Mouse (Mus musculus) midbrain, embryonic 13.5 days (tissue): ENCODE results near the gene Tst. TPM values are rescaled to one million over a fixed set of nuclear protein-coding genes. Genes with fewer than 3 reads are reported as not detected.

Experiments
- ATAC-seq: fragments of 200-750 bp; cut with Nextera tagmentation; 2 replicates; pipeline ENCODE4 v1.8.0; 2017; ENCODE audit warnings: mild to moderate bottlenecking, moderate TSS enrichment, moderate library complexity
- H3K27ac ChIP-seq: fragments of 300-500 bp; sonication (generic); 2 replicates; pipeline ENCODE4 v1.5.1; 2015; ENCODE audit warnings: inconsistent platforms, mild to moderate bottlenecking, moderate library complexity
- H3K27me3 ChIP-seq: fragments of 300-500 bp; sonication (generic); 2 replicates; pipeline ENCODE4 v1.6.1; 2015; ENCODE audit warnings: mild to moderate bottlenecking, inconsistent platforms
- H3K36me3 ChIP-seq: fragments of 300-500 bp; sonication (generic); 2 replicates; pipeline ENCODE4 v1.6.1; 2015; ENCODE audit warnings: mild to moderate bottlenecking, inconsistent platforms
- H3K4me1 ChIP-seq: fragments of 300-500 bp; sonication (generic); replicated peaks from 2 replicates; pipeline ENCODE4 v1.6.1; 2015; ENCODE audit warnings: inconsistent platforms
- H3K4me2 ChIP-seq: fragments of 300-500 bp; sonication (generic); replicated peaks from 2 replicates; pipeline ENCODE4 v1.6.1; 2015; ENCODE audit warnings: moderate library complexity, mild to moderate bottlenecking, inconsistent platforms
- H3K4me3 ChIP-seq: fragments of 300-500 bp; sonication (generic); replicated peaks from 2 replicates; pipeline ENCODE4 v1.5.1; 2015; ENCODE audit warnings: mild to moderate bottlenecking, inconsistent platforms
- H3K9ac ChIP-seq: fragments of 300-500 bp; sonication (generic); replicated peaks from 2 replicates; pipeline ENCODE4 v1.6.1; 2015; ENCODE audit warnings: mild to moderate bottlenecking, inconsistent platforms
- H3K9me3 ChIP-seq: fragments of 300-500 bp; sonication (generic); 2 replicates; pipeline ENCODE4 v1.6.1; 2016; ENCODE audit warnings: mild to moderate bottlenecking, inconsistent platforms
- WGBS: fragments of 180-500 bp; shearing (Covaris S2); methylation state at CpG from one replicate; pipeline ENCODE4 v1.1.7; 2015; 5-methylcytosine and 5-hydroxymethylcytosine counted together
- polyA plus RNA-seq: library from polyadenylated mRNA; unstranded; fragments of >200 nt; fragmentation: Nextera tagmentation; extraction: Ambion mirVana; gene quantifications from 2 replicates; pipeline ENCODE4 v1.2.1, GENCODE M21; 2015

The Tst gene
- polyA plus RNA-seq, 1 experiment from 2014 or later: 8.8 TPM

DNA sequence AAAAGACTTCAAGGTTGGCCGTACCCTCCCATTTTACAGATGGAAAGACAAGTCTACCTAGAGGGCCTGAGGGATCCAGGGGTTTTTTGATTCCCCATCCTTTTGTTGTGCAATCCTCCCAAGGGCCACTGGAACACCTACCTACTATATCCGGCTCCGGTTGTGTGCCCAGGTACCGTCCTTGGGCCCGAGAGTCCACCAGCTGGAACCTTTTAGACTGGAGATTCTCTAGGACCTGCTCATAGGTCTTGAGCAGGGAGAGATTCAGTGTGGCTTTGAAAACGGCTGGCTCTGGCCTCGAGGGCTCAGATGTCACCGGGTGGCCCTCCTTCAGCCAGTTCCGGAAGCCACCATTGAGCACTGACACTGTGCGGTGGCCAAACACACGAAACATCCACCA lies 609 bp downstream of the Tst start:
- Histone ChIP-seq H3K4me2 (peak overlapping the region; percentile 85), H3K36me3 (no peaks in the 10 kb centered on the region), H3K27ac (no peak overlapping the region), H3K4me1 (peaks cover 44% of the 10 kb centered on the region), H3K4me3 (peak overlapping the region; percentile 63), H3K9ac (0 out of 2 replicates have a peak overlapping the region, but pooled peaks have one; percentile 74), H3K9me3 (no peaks in the 10 kb centered on the region), H3K27me3 (peaks cover 24% of the 10 kb centered on the region)
- ATAC-seq: no peak
- 57% methylated on average over 11 of the region's 11 CpGs for WGBS

DNA sequence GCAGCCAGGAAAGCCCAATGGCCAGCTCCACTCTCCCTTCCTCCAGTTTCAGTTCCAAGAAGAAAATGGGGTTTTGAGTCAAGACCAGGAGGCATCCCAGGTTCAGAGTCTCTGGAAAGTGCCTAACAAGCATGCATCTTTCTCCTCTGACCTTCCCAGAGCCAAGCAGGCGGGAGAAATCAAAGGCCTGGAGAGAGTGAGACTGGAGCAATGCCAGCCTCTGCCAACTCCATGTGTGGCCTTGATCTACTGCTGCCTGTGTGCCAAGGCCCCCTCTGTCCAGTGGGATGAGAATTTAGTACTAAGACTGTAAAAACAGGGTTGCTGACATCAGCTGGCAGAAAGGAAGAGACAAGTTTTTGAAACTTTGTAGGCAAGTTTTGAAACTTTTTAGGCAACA lies 1.8 kb downstream of the Tst start:
- Histone ChIP-seq H3K4me2 (no peak overlapping the region), H3K27me3 (peaks cover 12% of the 10 kb centered on the region), H3K4me3 (no peak overlapping the region), H3K9me3 (no peaks in the 10 kb centered on the region), H3K27ac (no peak overlapping the region), H3K4me1 (peaks cover 36% of the 10 kb centered on the region), H3K9ac (no peak overlapping the region; the same call in 1 of the 2 replicates), H3K36me3 (no peaks in the 10 kb centered on the region)
- no peak for ATAC-seq
- WGBS: 71% methylated on average over 1 of the region's 1 CpGs

DNA sequence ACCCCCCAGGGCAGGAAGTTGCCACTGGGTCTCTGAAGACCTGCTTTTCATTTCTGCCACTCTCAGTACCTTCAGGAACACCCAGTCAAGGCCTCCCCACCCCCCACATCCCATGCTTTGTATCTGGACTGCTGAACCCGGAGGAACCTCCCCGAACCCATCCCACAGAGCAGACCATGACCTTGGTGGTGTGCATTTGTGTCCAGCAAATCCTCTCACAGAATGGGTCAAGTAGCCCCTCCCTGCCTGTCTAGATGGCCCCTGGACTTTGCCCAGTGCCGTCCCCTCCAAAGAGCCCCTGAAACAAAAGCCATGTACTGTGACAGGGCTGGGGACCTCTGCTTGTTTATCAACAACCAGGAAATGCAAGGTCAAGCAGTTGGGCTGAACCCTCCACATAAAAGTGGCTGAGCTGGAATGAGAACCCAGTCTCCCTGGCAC lies 2.4 kb downstream of the Tst start:
- no peak overlapping the region for H3K4me2 ChIP-seq
- WGBS: 50% methylated on average over 3 of the region's 3 CpGs
- no peaks in the 10 kb centered on the region for H3K36me3 ChIP-seq
- no peak overlapping the region for H3K4me3 ChIP-seq
- no peaks in the 10 kb centered on the region for H3K9me3 ChIP-seq
- no peak overlapping the region for H3K27ac ChIP-seq
- ATAC-seq: no peak
- peaks cover 6% of the 10 kb centered on the region for H3K27me3 ChIP-seq
- H3K9ac ChIP-seq: no peak overlapping the region
- peaks cover 36% of the 10 kb centered on the region for H3K4me1 ChIP-seq

DNA sequence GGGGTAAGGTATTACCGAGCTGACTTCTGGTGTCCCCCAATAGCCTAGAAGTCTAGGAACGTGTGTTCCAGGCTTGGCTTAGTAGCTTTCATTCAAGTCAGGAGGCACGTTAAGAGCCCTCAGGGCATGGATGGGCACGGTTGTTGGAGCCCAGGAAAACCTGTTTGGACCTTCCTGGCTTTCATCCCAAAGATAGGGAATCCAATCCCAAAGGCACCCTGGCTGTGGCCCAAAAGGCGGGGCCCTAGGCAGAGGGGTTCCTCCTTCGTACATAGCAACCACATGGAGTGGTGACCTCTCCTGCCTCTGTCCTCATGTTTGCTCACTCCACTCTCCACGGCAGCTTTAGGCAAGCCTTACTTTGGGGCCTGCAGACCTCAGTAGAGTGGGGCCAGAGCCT lies 3.3 kb downstream of the Tst start:
- no peak for ATAC-seq
- Histone ChIP-seq H3K4me1 (peaks cover 35% of the 10 kb centered on the region), H3K9me3 (no peaks in the 10 kb centered on the region), H3K4me3 (no peak overlapping the region), H3K36me3 (no peaks in the 10 kb centered on the region), H3K27ac (no peak overlapping the region), H3K4me2 (no peak overlapping the region), H3K9ac (no peak overlapping the region), H3K27me3 (no peaks in the 10 kb centered on the region; the same call in 1 of the 2 replicates)
- WGBS: 83% methylated on average over 7 of the region's 7 CpGs

DNA sequence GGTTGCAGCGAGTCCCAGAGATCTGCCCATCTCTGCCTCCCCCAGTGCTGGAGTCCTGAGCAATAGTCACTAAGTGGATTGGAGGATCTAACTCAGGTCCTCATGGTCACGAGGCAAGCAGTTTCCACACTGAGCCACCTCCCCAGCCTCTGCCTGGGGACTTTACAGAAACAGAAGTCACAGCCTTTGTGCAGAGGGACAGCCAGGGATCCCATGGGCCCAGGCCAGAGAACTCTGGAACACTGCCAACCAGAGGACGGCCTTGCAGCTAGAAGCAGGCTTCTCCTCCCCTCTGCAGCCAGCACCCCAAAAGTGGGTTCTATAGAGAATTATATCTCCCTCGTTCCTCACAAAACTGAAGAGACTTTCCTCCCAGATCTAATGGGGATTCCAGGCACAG lies 3.8 kb downstream of the Tst start:
- H3K27me3 ChIP-seq: no peaks in the 10 kb centered on the region; the same call in 1 of the 2 replicates
- H3K4me2 ChIP-seq: no peak overlapping the region
- no peak overlapping the region for H3K9ac ChIP-seq
- no peak overlapping the region for H3K27ac ChIP-seq
- no peak overlapping the region for H3K4me3 ChIP-seq
- H3K4me1 ChIP-seq: peaks cover 30% of the 10 kb centered on the region
- no peaks in the 10 kb centered on the region for H3K9me3 ChIP-seq
- no peaks in the 10 kb centered on the region for H3K36me3 ChIP-seq
- no peak for ATAC-seq
- WGBS: 71% methylated on average over 4 of the region's 4 CpGs

DNA sequence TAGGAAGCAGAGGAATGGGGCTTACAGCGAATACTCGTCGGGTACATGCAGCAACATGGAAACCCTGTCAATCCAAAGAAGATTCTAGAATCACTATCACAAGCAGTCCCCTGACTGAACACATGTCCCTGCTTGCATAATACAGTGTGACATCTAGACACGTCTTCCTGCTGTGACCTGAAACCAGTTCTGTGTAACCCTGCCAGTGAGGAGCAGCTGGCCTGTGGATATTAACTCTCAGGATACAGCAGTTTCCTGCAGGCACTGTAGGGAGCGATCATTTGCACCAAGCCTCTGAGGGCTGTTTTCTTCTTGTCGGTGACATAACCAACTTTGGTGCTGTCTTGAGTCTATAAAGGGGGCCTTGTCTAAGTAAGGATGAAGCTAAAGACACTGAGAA lies 4.4 kb downstream of the Tst start:
- Histone ChIP-seq H3K4me3 (no peak overlapping the region), H3K27me3 (no peaks in the 10 kb centered on the region; the same call in 1 of the 2 replicates), H3K4me1 (peaks cover 29% of the 10 kb centered on the region), H3K4me2 (no peak overlapping the region), H3K9ac (no peak overlapping the region), H3K36me3 (no peaks in the 10 kb centered on the region), H3K9me3 (no peaks in the 10 kb centered on the region), H3K27ac (no peak overlapping the region)
- ATAC-seq: no peak
- 84% methylated on average over 6 of the region's 6 CpGs for WGBS

DNA sequence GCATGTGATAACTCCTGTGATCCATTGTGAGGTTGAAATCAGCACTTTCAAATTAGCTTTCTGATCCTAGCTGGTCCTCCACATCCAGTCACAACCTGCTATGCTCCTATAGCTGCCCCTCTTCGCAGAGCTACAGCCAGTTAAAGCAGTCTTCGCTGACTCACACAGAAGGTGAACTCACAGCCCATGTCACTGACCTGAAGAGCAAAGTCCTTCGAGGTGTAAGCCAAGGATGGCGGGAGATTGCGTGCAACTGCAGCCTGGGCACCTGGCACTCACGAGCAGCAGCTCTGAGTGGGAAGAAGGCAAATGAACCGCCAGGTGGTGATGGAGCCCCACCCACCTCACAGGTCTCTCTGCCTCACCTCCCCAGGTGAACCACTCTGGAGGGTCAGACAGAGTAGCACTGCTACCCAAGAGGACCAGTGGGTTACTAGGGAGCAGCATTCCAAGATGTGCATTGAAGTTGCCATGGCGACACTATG lies 10.2 kb downstream of the Tst start, which contains the start of gene Tex33:
Gene Tex33, minus strand, starts transcription at position 435 of the 485 bp plus-strand sequence.
- no peak within 1 kb of the TSS for H3K27ac ChIP-seq
- H3K36me3 ChIP-seq: no peaks in the 10 kb centered on the region
- no peak for ATAC-seq
- H3K9me3 ChIP-seq: no peaks in the 10 kb centered on the region
- no peak within 1 kb of the TSS for H3K4me3 ChIP-seq
- H3K4me2 ChIP-seq: no peak within 1 kb of the TSS
- H3K9ac ChIP-seq: no peak within 1 kb of the TSS
- no peaks in the 10 kb centered on the region for H3K4me1 ChIP-seq
- no peaks in the 10 kb centered on the region for H3K27me3 ChIP-seq
- WGBS: 83% methylated on average over 8 of the region's 8 CpGs

DNA sequence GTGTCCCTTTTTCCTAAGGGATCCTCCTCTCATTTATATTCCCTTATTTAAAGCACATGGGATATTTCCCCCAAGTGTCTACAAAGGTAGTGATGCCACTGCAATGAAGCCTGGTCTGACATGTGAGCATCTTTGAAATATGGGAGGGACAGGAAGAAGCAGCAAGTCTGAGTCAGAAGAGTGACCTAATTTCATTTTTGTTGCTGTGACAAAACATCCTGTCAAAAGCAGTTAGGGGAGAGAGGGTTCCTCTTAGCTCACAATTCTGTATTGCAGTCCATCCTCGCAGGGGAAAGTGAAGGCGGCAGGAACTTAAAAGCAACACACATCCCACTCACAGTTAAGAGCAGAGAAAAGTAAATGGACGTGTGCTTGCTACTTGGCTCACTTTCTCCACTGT lies 14.9 kb downstream of the Tst start:
- no peaks in the 10 kb centered on the region for H3K36me3 ChIP-seq
- no peaks in the 10 kb centered on the region for H3K9me3 ChIP-seq
- no peak overlapping the region for H3K27ac ChIP-seq
- H3K27me3 ChIP-seq: no peaks in the 10 kb centered on the region
- no peak overlapping the region for H3K4me2 ChIP-seq
- no peaks in the 10 kb centered on the region for H3K4me1 ChIP-seq
- H3K4me3 ChIP-seq: no peak overlapping the region
- no peak overlapping the region for H3K9ac ChIP-seq
- ATAC-seq: no peak
- WGBS: 83% methylated on average over 3 of the region's 3 CpGs

DNA sequence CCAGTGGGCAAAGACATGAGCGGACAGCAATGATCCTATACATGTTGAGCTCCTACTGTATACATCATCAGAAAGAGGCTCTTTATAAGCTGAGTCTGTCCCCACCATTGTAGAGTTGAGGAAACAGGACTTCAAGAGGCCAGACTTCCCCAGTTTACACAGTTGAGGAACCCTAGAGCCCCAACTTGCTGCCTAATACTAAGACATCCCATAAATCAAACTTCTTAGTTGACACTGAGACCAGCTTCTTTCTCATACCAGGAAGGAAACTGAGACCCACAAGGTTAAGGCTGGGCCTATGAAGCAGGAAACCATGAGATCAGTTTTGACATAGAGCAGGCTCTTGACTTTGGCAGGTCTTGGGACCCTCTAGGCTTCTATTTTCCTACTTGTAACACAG lies 20.1 kb downstream of the Tst start:
- no peak overlapping the region for H3K4me3 ChIP-seq
- H3K36me3 ChIP-seq: no peaks in the 10 kb centered on the region
- ATAC-seq: no peak
- H3K27ac ChIP-seq: no peak overlapping the region
- no peak overlapping the region for H3K4me2 ChIP-seq
- H3K27me3 ChIP-seq: no peaks in the 10 kb centered on the region
- H3K4me1 ChIP-seq: peaks cover 3% of the 10 kb centered on the region; the same call in 1 of the 2 replicates
- no peaks in the 10 kb centered on the region for H3K9me3 ChIP-seq
- no peak overlapping the region for H3K9ac ChIP-seq
- 95% methylated on average over 1 of the region's 1 CpGs for WGBS

DNA sequence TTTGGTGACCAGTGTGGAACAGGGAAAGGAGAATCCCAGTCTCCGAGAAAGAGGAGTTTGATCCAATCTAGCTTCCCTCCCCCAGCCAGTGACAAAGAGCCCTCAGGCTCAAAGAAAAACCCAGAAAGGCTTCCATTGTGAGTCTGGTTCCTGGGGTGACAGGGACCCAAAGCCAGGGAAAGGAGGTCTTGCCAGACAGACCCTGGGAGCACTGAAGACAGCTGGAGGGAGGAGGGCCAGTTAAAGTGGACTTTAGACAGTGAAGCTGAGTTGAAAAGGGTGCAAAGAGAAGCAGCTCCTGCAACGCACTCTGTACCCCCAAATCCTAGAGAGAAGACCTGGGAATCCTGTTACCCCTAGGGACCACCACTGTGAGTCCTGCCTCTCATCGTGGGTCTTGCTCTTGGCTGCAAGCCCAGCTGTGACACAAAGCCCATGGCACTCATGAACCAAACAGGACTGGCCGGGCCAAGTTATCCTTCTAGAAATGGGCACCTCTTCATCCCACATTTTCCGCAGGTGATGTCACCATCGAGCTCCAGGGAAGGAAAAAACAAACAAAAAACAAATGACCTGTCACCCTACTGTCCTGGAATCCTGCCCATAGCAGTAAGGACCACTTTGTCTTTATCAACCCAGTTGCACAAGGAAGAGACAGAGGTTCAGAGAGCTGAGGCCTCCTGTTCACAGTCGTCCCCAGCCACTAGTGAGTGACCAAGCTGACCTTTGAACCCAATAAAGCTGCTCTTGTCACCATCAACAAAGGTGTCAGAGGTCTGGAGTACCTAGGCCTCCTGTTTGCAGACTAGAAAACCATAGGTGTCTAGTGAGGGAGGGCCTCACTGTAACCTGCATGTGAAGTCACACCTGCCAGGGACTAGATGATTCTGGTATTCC lies 21.2 kb downstream of the Tst start:
- Histone ChIP-seq H3K36me3 (no peaks in the 10 kb centered on the region), H3K27ac (no peak overlapping the region), H3K9me3 (no peaks in the 10 kb centered on the region), H3K4me3 (no peak overlapping the region), H3K9ac (no peak overlapping the region), H3K4me1 (peaks cover 3% of the 10 kb centered on the region; the same call in 1 of the 2 replicates), H3K4me2 (no peak overlapping the region), H3K27me3 (no peaks in the 10 kb centered on the region)
- ATAC-seq: no peak
- 71% methylated on average over 7 of the region's 7 CpGs for WGBS

DNA sequence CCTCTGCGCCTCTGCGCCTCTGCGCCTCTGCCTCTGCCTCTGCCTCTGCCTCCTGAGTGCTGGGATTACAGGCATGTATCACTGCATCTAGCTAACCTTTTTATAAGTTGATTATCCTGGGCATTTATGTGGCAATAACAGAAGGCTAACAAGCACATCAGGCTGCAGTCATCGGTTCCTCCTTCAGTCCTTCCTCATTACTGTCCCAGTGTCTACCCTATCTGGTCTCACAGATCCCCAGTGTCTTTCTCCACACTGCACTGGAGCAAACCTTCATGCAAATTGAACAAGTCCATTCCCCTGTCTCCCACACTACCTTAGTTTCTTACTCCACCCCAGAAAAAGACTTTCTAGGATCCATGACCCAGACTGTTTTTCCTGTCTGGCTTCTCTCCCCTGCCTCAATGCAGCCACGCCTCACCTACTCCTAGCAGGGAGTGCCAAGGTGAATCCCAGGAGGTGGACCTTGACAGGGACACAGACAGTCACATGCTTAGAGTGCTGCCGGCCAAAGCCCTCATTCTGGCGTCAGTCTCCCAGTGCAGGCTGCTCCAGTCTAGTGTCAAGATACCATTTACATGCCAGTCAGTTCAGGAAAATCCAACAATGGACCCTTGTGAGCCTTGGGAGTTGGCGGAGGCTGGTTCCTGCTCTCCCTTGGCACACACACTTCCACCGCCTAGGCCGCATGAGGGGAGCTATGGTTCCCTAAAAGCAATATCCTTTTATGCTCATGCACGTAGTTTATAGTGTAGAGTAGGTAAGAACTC lies 22.1 kb downstream of the Tst start:
- H3K4me3 ChIP-seq: no peak overlapping the region
- 0 out of 2 replicates have a peak, but pooled peaks have one; percentile 17 for ATAC-seq
- H3K4me1 ChIP-seq: peaks cover 3% of the 10 kb centered on the region; the same call in 1 of the 2 replicates
- H3K27ac ChIP-seq: no peak overlapping the region
- no peaks in the 10 kb centered on the region for H3K36me3 ChIP-seq
- WGBS: 80% methylated on average over 11 of the region's 11 CpGs
- no peak overlapping the region for H3K9ac ChIP-seq
- H3K27me3 ChIP-seq: no peaks in the 10 kb centered on the region
- no peak overlapping the region for H3K4me2 ChIP-seq
- no peaks in the 10 kb centered on the region for H3K9me3 ChIP-seq

DNA sequence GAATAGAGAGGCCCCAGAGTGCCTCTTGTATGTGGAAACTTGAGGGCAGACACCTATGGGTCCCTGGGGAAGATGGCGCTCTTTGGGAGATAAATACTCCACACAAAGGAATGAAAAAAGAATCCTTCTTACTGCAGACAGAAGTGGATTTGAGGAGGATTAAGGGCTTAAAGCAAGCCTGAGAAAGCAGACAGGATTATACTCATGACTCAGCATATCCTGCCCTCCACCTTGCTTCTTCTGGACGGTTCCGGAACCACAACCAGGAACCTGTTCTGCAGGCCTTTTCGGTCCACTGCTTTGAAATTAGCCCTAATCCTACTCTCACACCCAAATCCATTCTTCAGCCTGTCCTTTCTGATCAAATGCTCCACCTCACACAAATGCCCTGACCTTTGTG lies 23.6 kb downstream of the Tst start:
- peaks cover 3% of the 10 kb centered on the region; the same call in 1 of the 2 replicates for H3K4me1 ChIP-seq
- H3K4me3 ChIP-seq: no peak overlapping the region
- H3K9me3 ChIP-seq: no peaks in the 10 kb centered on the region
- H3K27ac ChIP-seq: no peak overlapping the region
- H3K4me2 ChIP-seq: no peak overlapping the region
- WGBS: 71% methylated on average over 4 of the region's 4 CpGs
- H3K9ac ChIP-seq: no peak overlapping the region
- no peaks in the 10 kb centered on the region for H3K27me3 ChIP-seq
- ATAC-seq: no peak
- H3K36me3 ChIP-seq: no peaks in the 10 kb centered on the region
